Mouse (Mus musculus): ENCODE results near the gene Bmp6. TPM values are rescaled to one million over a fixed set of nuclear protein-coding genes. Genes with fewer than 3 reads are reported as not detected.

Gene Bmp6
- polyA plus RNA-seq, 1 experiment = 193 TPM

DNA sequence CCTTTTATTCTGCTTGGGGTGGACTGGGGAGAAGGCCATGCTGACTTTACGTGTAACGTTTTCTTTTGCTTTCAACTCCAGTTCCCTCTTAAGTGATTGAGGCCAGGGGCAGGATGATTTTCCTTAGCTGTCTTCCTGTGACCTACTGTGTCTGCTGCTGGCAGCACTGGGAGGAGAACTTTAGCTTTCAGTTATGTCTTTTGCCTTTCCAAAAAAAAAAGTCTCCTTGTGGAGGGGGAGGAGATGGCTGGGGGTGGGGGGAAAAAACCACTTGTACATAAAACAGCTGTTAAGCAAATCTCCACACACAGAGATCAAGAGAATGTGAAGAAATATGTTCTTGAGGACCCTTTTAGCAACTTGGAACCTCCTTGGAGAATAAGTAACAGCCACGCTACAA lies 63.7 kb downstream of the Bmp6 start:
- H3K4me3 ChIP-seq (replicated peaks; ENCODE audit: extremely low read depth, low read depth, low read length) = no peak overlapping the region
- TF ChIP-seq CTCF (IDR thresholded peaks at IDR 0.05; ENCODE audit: insufficient read depth, low read length) (no peak), POLR2A (IDR thresholded peaks at IDR 0.05; ENCODE audit: borderline replicate concordance, extremely low read depth, low read depth, low read length) (no peak)
- no peak for DNase-seq
- 26% methylated on average over 3 of the region's 3 CpGs for WGBS
- H3K4me1 ChIP-seq (ENCODE audit: control insufficient read depth, insufficient read depth, low read length) = peaks cover 14% of the 10 kb centered on the region

DNA sequence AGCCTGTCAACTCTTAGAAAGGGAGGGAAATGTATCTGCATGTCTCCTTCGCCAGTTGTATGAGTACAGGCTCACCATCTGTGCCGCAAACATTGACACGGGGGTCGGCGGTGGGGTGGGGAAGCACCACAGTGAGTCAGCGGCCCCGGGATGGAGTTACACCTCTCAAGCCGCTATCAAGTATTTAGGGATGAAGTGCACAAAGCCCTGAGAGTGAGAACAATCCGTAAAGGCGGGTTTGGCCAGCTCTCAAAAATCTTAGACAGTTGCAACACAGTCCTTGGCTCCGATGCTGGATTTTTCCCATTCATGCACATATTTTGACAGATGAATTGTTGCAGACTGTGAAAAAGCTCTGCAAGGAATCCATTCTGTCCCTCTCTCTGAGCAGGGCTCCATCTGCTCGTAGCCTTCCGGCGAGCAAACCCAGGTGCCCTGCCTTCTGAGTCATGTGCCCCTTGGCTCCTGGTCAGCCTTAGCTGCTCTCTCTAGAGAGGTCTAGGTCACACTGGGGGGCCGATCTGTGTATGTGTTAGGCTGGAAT lies 65.5 kb downstream of the Bmp6 start:
- peak; percentile 53 for DNase-seq
- TF ChIP-seq CTCF (IDR thresholded peaks at IDR 0.05; ENCODE audit: insufficient read depth, low read length) (no peak), POLR2A (IDR thresholded peaks at IDR 0.05; ENCODE audit: borderline replicate concordance, extremely low read depth, low read depth, low read length) (no peak)
- WGBS = 25% methylated on average over 15 of the region's 15 CpGs
- H3K4me1 ChIP-seq (ENCODE audit: control insufficient read depth, insufficient read depth, low read length) = peaks cover 14% of the 10 kb centered on the region
- H3K4me3 ChIP-seq (replicated peaks; ENCODE audit: extremely low read depth, low read depth, low read length) = no peak overlapping the region

DNA sequence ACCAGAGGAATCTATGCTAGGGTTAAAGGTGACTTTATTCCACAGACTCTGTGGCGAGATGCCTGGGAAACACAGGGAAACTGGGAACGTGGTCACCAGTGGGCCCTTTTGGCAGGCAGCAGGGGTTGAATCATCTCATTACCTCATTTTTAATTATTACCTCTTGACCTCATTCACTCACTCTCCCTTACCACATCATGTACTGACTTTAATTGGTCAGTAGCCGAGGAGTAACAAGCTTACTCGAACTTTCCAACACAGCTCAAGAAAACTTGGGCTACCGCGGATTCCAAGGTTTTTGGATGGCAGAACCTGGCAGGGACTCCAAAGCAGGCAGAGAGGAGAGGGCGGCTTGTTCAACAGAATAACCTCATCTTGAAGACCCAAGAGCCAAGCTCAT lies 74.9 kb downstream of the Bmp6 start:
- no peak for DNase-seq
- H3K4me1 ChIP-seq (ENCODE audit: control insufficient read depth, insufficient read depth, low read length) = no peaks in the 10 kb centered on the region; the same call in 1 of the 2 replicates
- 86% methylated on average over 7 of the region's 7 CpGs for WGBS
- H3K4me3 ChIP-seq (replicated peaks; ENCODE audit: extremely low read depth, low read depth, low read length) = no peak overlapping the region
- TF ChIP-seq CTCF (IDR thresholded peaks at IDR 0.05; ENCODE audit: insufficient read depth, low read length) = no peak
- TF ChIP-seq POLR2A (IDR thresholded peaks at IDR 0.05; ENCODE audit: borderline replicate concordance, extremely low read depth, low read depth, low read length) = no peak

DNA sequence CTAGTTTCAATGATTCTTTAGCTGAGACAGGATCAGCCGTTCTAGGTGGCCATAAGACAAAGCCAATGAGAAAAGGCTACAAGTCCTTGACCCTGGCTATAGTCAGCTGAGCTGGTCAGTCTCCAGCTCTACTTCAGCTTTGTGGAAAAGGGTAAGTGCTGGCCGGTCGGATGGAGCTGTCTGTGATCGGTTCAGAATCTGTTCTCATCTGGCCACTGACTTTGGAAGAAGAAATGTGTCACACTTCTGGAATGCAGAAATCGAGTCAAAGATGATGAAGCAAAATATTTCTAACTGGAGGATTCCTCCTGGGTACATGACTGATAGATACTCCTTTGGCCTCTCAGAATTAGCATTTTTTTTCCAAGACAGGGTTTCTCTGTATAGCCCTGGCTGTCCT lies 77.6 kb downstream of the Bmp6 start:
- no peak for TF ChIP-seq POLR2A (IDR thresholded peaks at IDR 0.05; ENCODE audit: borderline replicate concordance, extremely low read depth, low read depth, low read length)
- TF ChIP-seq CTCF (IDR thresholded peaks at IDR 0.05; ENCODE audit: insufficient read depth, low read length) = no peak
- no peak for DNase-seq
- Histone ChIP-seq H3K4me3 (replicated peaks; ENCODE audit: extremely low read depth, low read depth, low read length) (no peak overlapping the region), H3K4me1 (ENCODE audit: control insufficient read depth, insufficient read depth, low read length) (no peaks in the 10 kb centered on the region; the same call in 1 of the 2 replicates)
- WGBS = 71% methylated on average over 5 of the region's 5 CpGs

DNA sequence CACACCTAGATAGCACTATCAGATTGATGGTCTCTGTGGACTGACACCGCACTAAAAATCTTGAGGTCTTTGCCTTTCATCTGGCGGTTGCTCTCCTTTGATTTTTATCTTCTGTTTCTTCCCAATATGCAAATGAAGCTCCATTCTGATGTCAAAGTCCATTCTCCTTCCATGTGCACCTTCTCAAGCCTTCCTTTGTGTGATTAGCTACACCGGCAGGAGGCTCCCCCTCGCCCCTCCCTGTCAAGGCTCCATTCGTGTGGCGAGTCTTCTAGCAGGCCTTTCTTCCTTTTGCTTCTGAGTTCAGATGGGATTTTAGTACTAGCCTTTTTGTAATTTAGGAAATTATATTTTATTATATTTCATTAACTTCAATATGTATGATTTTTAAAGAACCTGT lies 80.4 kb downstream of the Bmp6 start:
- 81% methylated on average over 6 of the region's 6 CpGs for WGBS
- Histone ChIP-seq H3K4me1 (ENCODE audit: control insufficient read depth, insufficient read depth, low read length) (no peaks in the 10 kb centered on the region; the same call in 1 of the 2 replicates), H3K4me3 (replicated peaks; ENCODE audit: extremely low read depth, low read depth, low read length) (no peak overlapping the region)

DNA sequence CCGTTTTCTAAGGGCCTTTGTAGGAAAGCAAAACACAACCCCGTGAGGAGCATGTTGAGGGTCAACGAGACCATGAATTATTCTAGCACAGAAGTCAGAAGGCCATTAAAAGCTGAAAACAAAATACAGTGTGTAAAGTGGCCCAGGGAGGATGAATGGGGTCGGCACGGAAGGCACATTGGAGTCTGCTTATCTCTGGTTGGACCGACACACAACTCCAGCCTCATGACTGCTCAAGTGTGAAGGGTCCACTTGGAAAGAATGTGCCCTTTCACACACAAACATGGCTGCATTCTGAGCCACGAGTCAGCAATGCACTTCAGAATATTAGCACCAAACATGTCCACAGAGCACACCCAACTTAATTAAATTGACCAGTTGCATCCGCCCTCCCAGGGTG lies 84.8 kb downstream of the Bmp6 start:
- DNase-seq = no peak
- Histone ChIP-seq H3K4me3 (replicated peaks; ENCODE audit: extremely low read depth, low read depth, low read length) (no peak overlapping the region), H3K4me1 (ENCODE audit: control insufficient read depth, insufficient read depth, low read length) (no peaks in the 10 kb centered on the region)
- 70% methylated on average over 8 of the region's 8 CpGs for WGBS
- TF ChIP-seq CTCF (IDR thresholded peaks at IDR 0.05; ENCODE audit: insufficient read depth, low read length) (no peak), POLR2A (IDR thresholded peaks at IDR 0.05; ENCODE audit: borderline replicate concordance, extremely low read depth, low read depth, low read length) (no peak)

More for the DNA sequence above, 80.4 kb downstream of the Bmp6 start:
- no peak for DNase-seq
- TF ChIP-seq POLR2A (IDR thresholded peaks at IDR 0.05; ENCODE audit: borderline replicate concordance, extremely low read depth, low read depth, low read length) = no peak
- no peak for TF ChIP-seq CTCF (IDR thresholded peaks at IDR 0.05; ENCODE audit: insufficient read depth, low read length)

DNA sequence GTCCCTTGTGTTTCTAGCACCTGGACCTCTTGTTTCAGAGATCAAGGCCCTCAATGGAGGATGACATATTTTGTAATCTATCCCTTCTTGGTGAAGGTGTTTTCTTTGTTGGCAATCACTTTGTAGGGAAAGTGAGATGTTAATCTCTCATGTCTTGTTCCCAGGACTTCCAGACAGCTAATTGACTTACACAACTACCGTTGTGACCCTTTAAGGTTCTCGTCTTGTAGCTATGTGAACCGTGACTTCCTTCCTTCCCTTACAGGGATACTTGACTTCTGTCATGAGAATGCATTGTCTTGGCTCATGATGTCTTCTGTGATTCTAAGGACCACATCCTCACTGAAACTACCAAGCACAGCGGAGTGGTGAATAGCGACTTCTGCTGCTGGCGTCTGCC lies 85.2 kb downstream of the Bmp6 start:
- Histone ChIP-seq H3K4me1 (ENCODE audit: control insufficient read depth, insufficient read depth, low read length) (no peaks in the 10 kb centered on the region), H3K4me3 (replicated peaks; ENCODE audit: extremely low read depth, low read depth, low read length) (no peak overlapping the region)
- WGBS = 65% methylated on average over 6 of the region's 6 CpGs
- TF ChIP-seq POLR2A (IDR thresholded peaks at IDR 0.05; ENCODE audit: borderline replicate concordance, extremely low read depth, low read depth, low read length) = no peak
- no peak for TF ChIP-seq CTCF (IDR thresholded peaks at IDR 0.05; ENCODE audit: insufficient read depth, low read length)
- no peak for DNase-seq

DNA sequence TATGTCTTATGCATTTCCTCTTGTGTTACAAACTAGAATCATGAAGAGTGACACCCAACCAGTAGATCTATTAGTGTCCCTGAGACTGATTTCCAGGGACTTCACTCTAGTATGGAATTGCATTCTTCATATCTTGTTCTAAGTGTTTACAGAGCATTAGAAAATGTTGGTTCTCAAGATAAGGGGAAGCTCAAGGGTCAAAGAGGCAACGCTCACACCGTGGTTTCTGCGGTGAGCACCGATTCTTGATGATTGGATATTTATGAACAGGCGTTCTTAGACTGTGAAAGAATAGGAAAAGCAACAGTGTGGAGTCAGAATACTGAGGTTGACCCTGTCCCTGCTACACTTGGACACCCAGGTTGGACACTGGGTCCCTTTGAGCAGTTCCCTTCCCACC lies 89.9 kb downstream of the Bmp6 start:
- TF ChIP-seq CTCF (IDR thresholded peaks at IDR 0.05; ENCODE audit: insufficient read depth, low read length) (no peak), POLR2A (IDR thresholded peaks at IDR 0.05; ENCODE audit: borderline replicate concordance, extremely low read depth, low read depth, low read length) (no peak)
- no peak for DNase-seq
- peaks cover 2% of the 10 kb centered on the region; the same call in 1 of the 2 replicates for H3K4me1 ChIP-seq (ENCODE audit: control insufficient read depth, insufficient read depth, low read length)
- WGBS = 66% methylated on average over 5 of the region's 5 CpGs
- no peak overlapping the region for H3K4me3 ChIP-seq (replicated peaks; ENCODE audit: extremely low read depth, low read depth, low read length)

DNA sequence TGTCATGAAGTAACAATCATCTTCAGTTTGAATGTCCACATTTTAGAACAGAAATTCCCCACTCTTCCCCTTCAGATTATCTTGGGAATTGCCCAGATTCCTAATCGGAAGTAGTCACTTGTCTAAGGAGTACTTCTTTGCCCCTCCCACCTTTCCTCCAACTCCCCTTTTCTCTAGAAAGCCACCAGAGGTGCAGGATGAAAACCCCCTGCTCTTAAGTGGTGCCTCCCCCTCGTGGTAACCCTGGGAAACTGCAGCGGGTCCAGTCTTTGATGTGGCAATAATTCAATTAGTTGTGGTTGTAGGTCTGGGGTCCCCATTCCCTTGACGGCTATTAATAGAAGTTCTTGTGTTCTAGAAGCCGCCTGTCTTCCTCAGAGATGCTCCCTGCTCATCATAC lies 93.0 kb downstream of the Bmp6 start:
- TF ChIP-seq POLR2A (IDR thresholded peaks at IDR 0.05; ENCODE audit: borderline replicate concordance, extremely low read depth, low read depth, low read length) (no peak), CTCF (IDR thresholded peaks at IDR 0.05; ENCODE audit: insufficient read depth, low read length) (peak; percentile 67)
- WGBS = 29% methylated on average over 5 of the region's 5 CpGs

DNA sequence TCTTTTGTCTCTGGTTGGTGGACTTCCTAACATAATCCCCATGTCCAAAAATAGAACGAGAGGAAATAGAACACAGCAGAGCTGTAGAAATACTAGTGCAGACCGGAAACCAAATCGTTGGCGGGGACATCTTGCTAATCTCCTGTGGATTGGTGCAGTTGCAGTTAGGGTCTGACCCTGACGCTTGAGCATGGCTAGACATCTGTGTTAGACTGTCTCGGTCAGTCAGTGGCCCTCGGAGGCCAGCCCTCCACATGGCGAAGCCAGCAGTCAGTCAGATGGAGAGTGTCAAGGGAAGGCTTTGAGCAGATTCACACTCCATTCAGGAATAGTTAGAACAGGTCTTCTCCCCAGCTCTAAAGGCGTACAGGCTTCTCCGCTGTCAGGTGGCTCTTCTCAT lies 95.3 kb downstream of the Bmp6 start:
- no peak for DNase-seq
- 72% methylated on average over 10 of the region's 10 CpGs for WGBS
- peaks cover 2% of the 10 kb centered on the region; the same call in 1 of the 2 replicates for H3K4me1 ChIP-seq (ENCODE audit: control insufficient read depth, insufficient read depth, low read length)
- no peak for TF ChIP-seq POLR2A (IDR thresholded peaks at IDR 0.05; ENCODE audit: borderline replicate concordance, extremely low read depth, low read depth, low read length)
- no peak for TF ChIP-seq CTCF (IDR thresholded peaks at IDR 0.05; ENCODE audit: insufficient read depth, low read length)
- H3K4me3 ChIP-seq (replicated peaks; ENCODE audit: extremely low read depth, low read depth, low read length) = no peak overlapping the region

More for the DNA sequence above, 93.0 kb downstream of the Bmp6 start:
- H3K4me1 ChIP-seq (ENCODE audit: control insufficient read depth, insufficient read depth, low read length) = peaks cover 2% of the 10 kb centered on the region; the same call in 1 of the 2 replicates
- peak; percentile 28 for DNase-seq
- H3K4me3 ChIP-seq (replicated peaks; ENCODE audit: extremely low read depth, low read depth, low read length) = no peak overlapping the region
